Mouse (Mus musculus): ENCODE data around the gene Frmd8.
A peak's percentile ranks its signal among the peaks of the same experiment; 100 is the strongest.

The Frmd8 gene

DNA sequence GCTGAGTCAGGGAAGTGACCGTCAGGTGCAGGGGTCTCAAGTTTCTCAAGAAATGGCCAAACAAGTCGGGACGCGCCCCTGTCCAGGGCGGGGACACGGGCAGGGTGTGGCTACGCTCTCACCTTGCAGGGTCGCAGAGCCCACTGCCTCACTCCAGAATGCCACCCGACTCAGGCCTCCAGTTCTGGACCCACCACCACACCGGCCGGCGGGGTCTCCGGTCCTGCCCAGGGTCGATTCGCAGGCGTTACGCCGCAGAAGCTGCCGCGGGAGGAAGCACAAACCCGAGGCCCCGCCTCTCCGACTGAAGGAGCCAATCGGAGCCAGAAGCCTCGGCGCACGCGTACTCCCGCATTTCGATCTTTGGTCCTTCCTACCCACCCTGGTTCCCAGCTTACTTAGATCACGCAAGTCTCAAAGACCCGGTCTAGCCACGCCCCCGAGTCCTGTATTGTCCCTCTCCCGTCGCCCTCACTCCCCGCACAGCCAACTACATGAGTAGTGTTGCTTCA lies at the start of gene Frmd8:
Gene Frmd8 (minus strand): TSS at position 306 of the 512 bp plus-strand sequence.
- peak; percentile 92 for DNase-seq (ENCODE audit: low spot score)

DNA sequence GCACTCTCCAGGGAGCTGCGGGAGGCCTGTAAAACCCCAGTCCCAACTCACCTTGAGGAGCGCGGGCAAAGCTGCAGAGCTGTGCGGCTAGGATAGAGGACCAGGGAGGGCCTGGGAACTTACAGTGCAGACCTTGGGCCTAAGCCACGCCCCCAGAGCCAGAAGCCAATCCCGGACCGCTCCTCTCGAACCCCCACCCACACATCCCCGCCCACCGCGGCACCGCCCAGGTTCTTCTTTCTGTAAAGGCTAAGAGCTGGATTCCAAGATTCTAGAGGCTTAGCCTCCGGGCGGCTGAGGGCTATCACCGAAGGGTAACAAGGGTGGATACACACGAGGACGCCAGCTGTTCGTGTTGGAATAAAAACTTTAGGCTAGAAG lies 49.6 kb upstream of the Frmd8 start, which contains the start of gene Cdc42ep2:
Gene Cdc42ep2 (minus strand): TSS at position 104 of the 381 bp plus-strand sequence.
- DNase-seq (ENCODE audit: low spot score), result peak; percentile 98

GRCm38 (mm10) chr19:5923990-5924712 lies 49.1 kb upstream of the Frmd8 start:
- DNase-seq (ENCODE audit: low spot score), result peak; percentile 92

- no peak for DNase-seq (ENCODE audit: low spot score)
These were observed 47.9 kb upstream of the Frmd8 start for GRCm38 (mm10) chr19:5922963-5923362.

- DNase-seq (ENCODE audit: low spot score), result no peak
These were observed 47.3 kb upstream of the Frmd8 start for GRCm38 (mm10) chr19:5922119-5922942.

GRCm38 (mm10) chr19:5921715-5922114 lies 46.6 kb upstream of the Frmd8 start:
- no peak for DNase-seq (ENCODE audit: low spot score)

DNA sequence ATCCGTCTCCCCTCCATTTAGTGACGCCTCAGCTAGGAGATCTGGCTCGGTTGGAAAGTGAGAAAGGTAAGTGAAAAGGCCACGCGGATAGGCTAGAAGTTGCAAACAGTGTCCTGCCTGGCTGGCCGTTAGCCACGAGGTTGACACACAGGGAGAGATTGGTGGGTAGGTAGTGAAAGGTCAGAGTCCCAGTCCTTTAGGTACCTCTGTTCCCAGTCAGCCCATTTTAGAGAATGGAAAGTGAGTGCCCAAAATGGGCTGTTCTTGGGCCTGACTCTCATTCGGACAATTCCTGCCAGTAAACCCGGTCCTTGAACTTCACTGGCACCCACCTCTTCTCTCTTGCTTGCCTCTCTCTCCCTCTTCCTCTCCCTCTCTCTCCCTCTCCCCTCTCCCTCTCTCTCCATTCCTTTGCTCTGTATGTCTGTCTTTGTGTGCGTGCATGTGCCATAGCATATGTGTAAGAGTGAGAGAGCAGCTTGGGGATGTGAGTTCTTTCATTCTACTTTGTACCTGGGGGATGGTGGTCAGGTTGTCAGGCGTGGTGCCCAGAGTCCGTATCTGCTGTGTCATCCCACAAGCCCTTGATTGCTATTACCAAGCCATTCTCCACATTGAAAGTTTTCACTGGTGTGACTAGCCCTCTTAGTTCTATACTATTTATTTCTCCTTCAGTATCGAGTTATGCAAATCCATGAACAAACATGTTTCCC lies 38.1 kb upstream of the Frmd8 start, which contains the start of gene Dpf2:
Gene Dpf2 (minus strand): TSS at position 4 of the 713 bp plus-strand sequence.
- no peak for DNase-seq (ENCODE audit: low spot score)

DNA sequence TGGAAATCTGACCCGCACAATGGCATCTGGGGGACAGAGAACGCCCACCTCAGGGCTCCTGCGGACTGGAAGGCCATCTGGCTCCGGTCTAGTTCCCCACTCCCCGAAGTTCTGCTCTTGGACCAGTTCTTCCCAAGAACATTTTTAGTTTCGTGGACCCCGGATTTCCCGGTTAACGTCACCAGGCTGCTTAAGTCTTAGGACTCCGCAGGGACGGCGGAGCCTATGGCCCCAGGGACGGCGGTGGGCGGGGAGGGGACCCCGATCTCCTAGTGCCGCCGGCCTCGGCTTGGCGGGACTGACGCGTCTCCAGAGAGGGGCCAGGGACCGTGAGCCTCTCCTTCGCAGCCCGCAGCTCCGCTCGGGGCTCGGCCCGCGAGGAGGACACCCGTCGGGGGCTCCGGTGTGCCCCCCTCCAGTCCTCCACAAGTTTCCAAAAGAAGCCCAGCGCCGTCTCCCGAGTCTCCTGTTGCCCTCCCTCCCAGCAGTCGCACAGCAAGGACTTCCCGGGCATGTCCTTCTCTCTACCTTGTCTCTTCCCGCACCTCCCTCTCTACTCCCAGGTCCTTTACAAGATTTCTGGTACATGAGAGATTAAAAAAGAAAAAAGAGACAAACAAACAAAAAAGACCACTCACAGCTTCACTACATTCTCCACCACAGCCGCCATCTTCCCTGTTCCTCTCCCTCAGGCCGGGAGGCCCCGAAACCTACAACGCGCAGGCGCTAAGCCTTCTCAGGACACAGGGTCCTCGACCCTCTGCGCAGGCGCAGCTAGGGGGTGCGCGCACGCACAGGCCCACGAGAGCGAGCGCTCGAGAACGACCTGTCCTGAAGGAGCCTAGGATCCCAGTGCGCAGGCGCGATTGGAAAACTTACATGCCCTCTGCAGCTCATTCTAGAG lies 37.3 kb upstream of the Frmd8 start:
- peak; percentile 98 for DNase-seq (ENCODE audit: low spot score)

DNA sequence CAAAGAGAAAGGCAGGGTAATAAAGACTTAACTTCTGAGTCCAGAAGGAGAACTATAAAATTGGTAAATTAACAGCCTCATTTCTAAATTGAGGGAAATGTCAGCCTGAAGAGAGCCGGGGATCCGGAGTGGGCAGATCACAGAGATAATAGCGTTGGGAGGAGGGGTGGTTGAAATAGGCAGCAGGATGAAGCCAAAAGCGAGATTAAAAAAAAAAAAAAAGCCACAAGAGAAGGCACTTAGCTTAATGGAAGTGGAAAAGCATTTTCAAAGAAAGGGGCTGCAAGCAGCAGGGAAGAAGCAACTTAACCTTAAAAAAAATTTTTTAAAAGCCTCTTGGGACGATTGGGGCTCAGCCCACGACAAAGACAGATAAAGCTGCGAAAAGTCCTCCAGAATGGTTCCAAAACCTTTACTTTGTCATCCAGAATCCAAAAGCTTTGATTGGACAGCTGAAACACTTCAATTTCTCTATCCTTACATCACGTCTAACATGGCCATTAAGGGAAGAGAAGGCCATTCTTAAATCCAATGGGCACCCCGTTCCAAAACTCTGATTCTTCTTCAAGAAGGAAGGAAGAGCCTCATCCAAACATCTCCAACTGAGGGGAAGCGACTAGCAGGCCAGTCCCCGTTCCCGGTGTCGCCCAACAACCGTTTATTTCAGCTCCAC lies 36.5 kb upstream of the Frmd8 start:
- DNase-seq (ENCODE audit: low spot score), result no peak

DNA sequence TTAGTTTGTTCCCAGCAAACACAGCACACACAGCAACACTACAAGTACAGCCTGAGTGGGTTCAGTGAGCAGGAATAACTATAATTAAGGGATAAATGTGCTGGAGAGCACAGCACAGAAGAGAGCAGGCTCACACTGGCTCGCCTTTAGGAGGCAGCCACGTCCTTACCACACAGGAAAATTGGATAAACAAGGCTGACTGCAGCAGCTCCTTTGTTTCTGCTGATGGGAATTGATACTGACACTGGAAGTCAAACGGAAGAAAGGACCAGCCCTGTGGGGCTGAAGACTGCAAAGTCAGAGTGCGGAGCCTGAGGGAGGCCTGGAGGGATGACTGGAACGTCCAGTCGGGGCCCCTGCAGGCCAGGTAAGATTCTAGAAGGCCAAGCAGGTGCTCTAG lies 35.1 kb upstream of the Frmd8 start:
- no peak for DNase-seq (ENCODE audit: low spot score)

- DNase-seq (ENCODE audit: low spot score), result no peak
These were observed 32.2 kb upstream of the Frmd8 start for GRCm38 (mm10) chr19:5907275-5907674.

GRCm38 (mm10) chr19:5894002-5894678 lies 19.1 kb upstream of the Frmd8 start, which contains the start of gene Tigd3:
TSS of gene Tigd3 (minus strand) at chr19:5894149.
- peak; percentile 95 for DNase-seq (ENCODE audit: low spot score)

DNA sequence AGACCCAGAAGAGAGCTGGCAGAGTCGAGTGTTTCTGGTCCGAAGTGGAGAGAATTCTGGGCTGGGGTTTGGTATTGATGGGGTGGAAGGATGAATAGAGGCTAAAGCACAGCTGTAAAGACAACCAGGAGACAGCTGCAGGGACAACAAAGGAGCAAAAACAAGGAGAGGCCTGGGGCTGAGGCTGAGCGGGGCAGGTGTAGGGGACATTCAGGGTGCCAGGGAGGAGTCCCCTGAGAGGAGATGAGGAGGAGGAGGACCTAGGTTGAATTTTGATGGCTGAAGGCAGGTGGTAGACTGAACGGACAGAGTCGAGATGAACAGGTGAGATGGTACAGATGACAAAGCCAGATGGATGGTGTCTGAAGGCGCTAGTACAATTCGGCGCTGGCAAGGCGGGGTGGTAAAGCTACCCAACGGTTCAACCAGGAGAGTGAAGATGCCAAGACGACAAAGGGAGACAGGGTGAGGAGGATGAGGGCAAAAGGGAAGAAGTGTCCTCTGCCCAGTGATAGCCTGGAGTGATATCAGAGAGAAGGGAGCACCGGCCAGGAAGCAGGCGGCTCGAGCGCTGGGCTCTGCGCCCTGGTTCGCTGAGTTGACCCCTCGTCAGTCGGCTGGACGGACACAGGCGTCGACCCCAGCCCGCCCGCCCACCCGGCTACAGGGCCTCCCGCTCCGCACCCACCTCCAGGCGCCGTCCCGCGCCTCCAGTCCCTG lies 18.4 kb upstream of the Frmd8 start:
- DNase-seq (ENCODE audit: low spot score), result no peak

DNA sequence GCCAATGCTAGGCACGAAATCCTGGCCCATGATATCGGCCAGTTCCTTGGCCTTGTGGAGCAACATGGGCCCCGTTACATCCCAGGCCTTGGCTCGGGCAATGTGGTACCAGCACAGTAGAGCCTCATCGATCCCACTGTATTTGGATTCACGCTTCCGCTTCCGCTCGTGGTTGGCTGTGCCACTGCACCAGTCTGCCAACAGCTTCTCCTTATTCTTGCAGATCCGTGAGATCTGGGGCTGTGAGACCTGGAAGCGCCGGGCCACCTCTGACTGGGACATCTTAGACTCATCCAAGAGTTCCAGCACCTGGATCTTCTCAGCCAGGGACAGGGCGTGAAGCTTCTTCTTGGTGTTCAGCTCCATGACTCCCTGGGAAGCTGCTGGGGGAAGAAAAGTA lies 17.7 kb upstream of the Frmd8 start:
- DNase-seq (ENCODE audit: low spot score), result no peak

GRCm38 (mm10) chr19:5892262-5892661 lies 17.2 kb upstream of the Frmd8 start:
- no peak for DNase-seq (ENCODE audit: low spot score)

- no peak for DNase-seq (ENCODE audit: low spot score)
These were observed 16.6 kb upstream of the Frmd8 start for GRCm38 (mm10) chr19:5891521-5892258.

DNA sequence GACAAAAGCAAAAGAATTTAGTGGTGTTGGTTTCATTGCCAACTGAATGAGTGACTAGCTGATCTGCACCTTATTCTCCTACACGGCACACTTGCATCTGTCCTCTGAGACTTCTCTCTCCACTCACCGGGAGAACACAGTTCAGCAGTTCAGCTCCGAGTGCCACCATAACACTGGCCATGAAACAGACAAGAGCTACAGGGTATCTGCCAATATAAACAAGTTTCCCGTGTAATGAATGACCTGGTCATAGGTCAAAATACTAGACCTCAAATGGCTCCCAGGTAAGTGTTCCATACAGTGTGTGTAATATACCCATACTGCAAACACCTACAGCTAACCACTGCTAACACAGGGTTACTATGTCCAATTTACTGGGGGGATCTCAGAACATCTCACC lies 14.1 kb upstream of the Frmd8 start:
- no peak for DNase-seq (ENCODE audit: low spot score)

GRCm38 (mm10) chr19:5887234-5887815 lies 12.3 kb upstream of the Frmd8 start:
- no peak for DNase-seq (ENCODE audit: low spot score)
